Mouse (Mus musculus): ENCODE results near the gene Cmtm3. TPM values are rescaled to one million over a fixed set of nuclear protein-coding genes. Genes with fewer than 3 reads are reported as not detected.
A peak's percentile ranks its signal among the peaks of the same experiment; 100 is the strongest.
"Not testable (repeated sequence)": the region's sequence is repeated elsewhere in the genome, so short reads cannot be mapped to it uniquely, and the experiment has no call there.

Cmtm3 gene
- 99.8 and 102 TPM in 2 replicates for polyA plus RNA-seq (2016; fragmentation: Nextera tagmentation; extraction: Ambion mirVana)

- 18% methylated on average over 16 of the region's 18 CpGs for WGBS
Observed at GRCm38 (mm10) chr8:104339229-104339982, at the start of gene Cmtm3. TSS of gene Cmtm3 (plus strand) at chr8:104339410.

GRCm38 (mm10) chr8:104293081-104293480 is 46.1 kb upstream of the Cmtm3 start, which contains the start of gene Cmtm2a:
TSS of gene Cmtm2a (minus strand) at chr8:104293181.
- not testable (repeated sequence) for H3K9ac ChIP-seq (replicated peaks); H3K4me1 ChIP-seq (replicated peaks); ATAC-seq (ENCODE audit: insufficient number of reproducible peaks, insufficient read depth, low FRiP score, low TSS enrichment, low read depth); H3K4me2 ChIP-seq; H3K27ac ChIP-seq; H3K4me3 ChIP-seq (replicated peaks); H3K36me3 ChIP-seq; H3K9me3 ChIP-seq; H3K27me3 ChIP-seq
- 85% methylated on average over 12 of the region's 12 CpGs for WGBS

More at GRCm38 (mm10) chr8:104339229-104339982, at the start of gene Cmtm3:
- Histone ChIP-seq H3K4me1 (replicated peaks) (peaks cover 7% of the 10 kb centered on the region; the same call in 1 of the 2 replicates), H3K36me3 (no peaks in the 10 kb centered on the region), H3K9me3 (no peaks in the 10 kb centered on the region), H3K4me2 (peak within 1 kb of the TSS; percentile 86), H3K27ac (no peak within 1 kb of the TSS; the same call in 1 of the 2 replicates), H3K9ac (replicated peaks) (peak within 1 kb of the TSS; percentile 78), H3K4me3 (replicated peaks) (peak within 1 kb of the TSS; percentile 65), H3K27me3 (peaks cover 5% of the 10 kb centered on the region; the same call in 1 of the 2 replicates)
- ATAC-seq (ENCODE audit: insufficient number of reproducible peaks, insufficient read depth, low FRiP score, low TSS enrichment, low read depth), result no peak

- Histone ChIP-seq H3K27me3 (no peaks in the 10 kb centered on the region), H3K4me1 (replicated peaks) (no peaks in the 10 kb centered on the region), H3K9me3 (no peaks in the 10 kb centered on the region), H3K9ac (replicated peaks) (no peak overlapping the region), H3K4me2 (no peak overlapping the region), H3K27ac (no peak overlapping the region), H3K4me3 (replicated peaks) (no peak overlapping the region), H3K36me3 (no peaks in the 10 kb centered on the region)
- 85% methylated on average over 1 of the region's 1 CpGs for WGBS
- no peak for ATAC-seq (ENCODE audit: insufficient number of reproducible peaks, insufficient read depth, low FRiP score, low TSS enrichment, low read depth)
Observed at GRCm38 (mm10) chr8:104294396-104294795, 44.8 kb upstream of the Cmtm3 start.

- not testable (repeated sequence) for H3K4me1 ChIP-seq (replicated peaks); H3K9ac ChIP-seq (replicated peaks); H3K9me3 ChIP-seq; H3K27ac ChIP-seq; ATAC-seq (ENCODE audit: insufficient number of reproducible peaks, insufficient read depth, low FRiP score, low TSS enrichment, low read depth); H3K27me3 ChIP-seq; H3K36me3 ChIP-seq; H3K4me2 ChIP-seq; H3K4me3 ChIP-seq (replicated peaks)
- WGBS, result 26% methylated on average over 3 of the region's 3 CpGs
Observed at GRCm38 (mm10) chr8:104301577-104301976, 37.6 kb upstream of the Cmtm3 start.

GRCm38 (mm10) chr8:104302536-104302935 is 36.7 kb upstream of the Cmtm3 start:
- WGBS, result 91% methylated on average over 4 of the region's 4 CpGs
- not testable (repeated sequence) for H3K4me3 ChIP-seq (replicated peaks); H3K27ac ChIP-seq; H3K9me3 ChIP-seq; H3K4me1 ChIP-seq (replicated peaks); H3K36me3 ChIP-seq; H3K4me2 ChIP-seq; ATAC-seq (ENCODE audit: insufficient number of reproducible peaks, insufficient read depth, low FRiP score, low TSS enrichment, low read depth); H3K9ac ChIP-seq (replicated peaks); H3K27me3 ChIP-seq

- no peak for ATAC-seq (ENCODE audit: insufficient number of reproducible peaks, insufficient read depth, low FRiP score, low TSS enrichment, low read depth)
- H3K27ac ChIP-seq, result no peak overlapping the region
- no peaks in the 10 kb centered on the region for H3K27me3 ChIP-seq
- no peaks in the 10 kb centered on the region for H3K36me3 ChIP-seq
- H3K9ac ChIP-seq (replicated peaks), result no peak overlapping the region
- H3K4me3 ChIP-seq (replicated peaks), result no peak overlapping the region
- peaks cover 5% of the 10 kb centered on the region; the same call in 1 of the 2 replicates for H3K4me1 ChIP-seq (replicated peaks)
- WGBS, result 87% methylated on average over 11 of the region's 11 CpGs
- H3K4me2 ChIP-seq, result no peak overlapping the region
- H3K9me3 ChIP-seq, result no peaks in the 10 kb centered on the region
Observed at GRCm38 (mm10) chr8:104304962-104305361, 34.2 kb upstream of the Cmtm3 start.

- H3K9me3 ChIP-seq; H3K4me2 ChIP-seq; H3K4me1 ChIP-seq (replicated peaks); H3K27me3 ChIP-seq; H3K36me3 ChIP-seq; H3K9ac ChIP-seq (replicated peaks); H3K27ac ChIP-seq; ATAC-seq (ENCODE audit: insufficient number of reproducible peaks, insufficient read depth, low FRiP score, low TSS enrichment, low read depth); H3K4me3 ChIP-seq (replicated peaks): not testable (repeated sequence)
- 47% methylated on average over 6 of the region's 6 CpGs for WGBS
Observed at GRCm38 (mm10) chr8:104308341-104308740, 30.9 kb upstream of the Cmtm3 start.

- H3K27me3 ChIP-seq; H3K4me3 ChIP-seq (replicated peaks); H3K9ac ChIP-seq (replicated peaks); H3K9me3 ChIP-seq; H3K4me2 ChIP-seq; ATAC-seq (ENCODE audit: insufficient number of reproducible peaks, insufficient read depth, low FRiP score, low TSS enrichment, low read depth); H3K4me1 ChIP-seq (replicated peaks); H3K27ac ChIP-seq; H3K36me3 ChIP-seq: not testable (repeated sequence)
- WGBS, result 88% methylated on average over 34 of the region's 36 CpGs
Observed at GRCm38 (mm10) chr8:104309441-104310155, 29.6 kb upstream of the Cmtm3 start, which contains the start of the genes Gm45711 and Cmtm1. TSS of gene Gm45711 (minus strand) at chr8:104310081. TSS of gene Cmtm1 (minus strand) at chr8:104310145.

GRCm38 (mm10) chr8:104312023-104312422 is 27.2 kb upstream of the Cmtm3 start:
- not testable (repeated sequence) for H3K27me3 ChIP-seq; H3K9ac ChIP-seq (replicated peaks); H3K9me3 ChIP-seq; H3K4me2 ChIP-seq; H3K36me3 ChIP-seq; H3K4me1 ChIP-seq (replicated peaks); H3K27ac ChIP-seq; ATAC-seq (ENCODE audit: insufficient number of reproducible peaks, insufficient read depth, low FRiP score, low TSS enrichment, low read depth); H3K4me3 ChIP-seq (replicated peaks)
- 78% methylated on average over 3 of the region's 3 CpGs for WGBS

GRCm38 (mm10) chr8:104313311-104313710 is 25.9 kb upstream of the Cmtm3 start:
- no peak overlapping the region for H3K27ac ChIP-seq
- ATAC-seq (ENCODE audit: insufficient number of reproducible peaks, insufficient read depth, low FRiP score, low TSS enrichment, low read depth), result no peak
- no peaks in the 10 kb centered on the region for H3K27me3 ChIP-seq
- H3K9ac ChIP-seq (replicated peaks), result no peak overlapping the region
- WGBS, result 60% methylated on average over 4 of the region's 4 CpGs
- H3K36me3 ChIP-seq, result no peaks in the 10 kb centered on the region
- H3K4me3 ChIP-seq (replicated peaks), result no peak overlapping the region
- H3K4me2 ChIP-seq, result no peak overlapping the region
- H3K9me3 ChIP-seq, result no peaks in the 10 kb centered on the region
- H3K4me1 ChIP-seq (replicated peaks), result no peaks in the 10 kb centered on the region

GRCm38 (mm10) chr8:104321267-104321666 is 17.9 kb upstream of the Cmtm3 start, which contains the start of gene Gm11020:
TSS of gene Gm11020 (plus strand) at chr8:104321567.
- 79% methylated on average over 11 of the region's 11 CpGs for WGBS
- ATAC-seq (ENCODE audit: insufficient number of reproducible peaks, insufficient read depth, low FRiP score, low TSS enrichment, low read depth); H3K27me3 ChIP-seq: not testable (repeated sequence)

More at GRCm38 (mm10) chr8:104321267-104321666, 17.9 kb upstream of the Cmtm3 start, which contains the start of gene Gm11020:
- H3K4me1 ChIP-seq (replicated peaks); H3K4me2 ChIP-seq; H3K9ac ChIP-seq (replicated peaks); H3K9me3 ChIP-seq; H3K36me3 ChIP-seq; H3K27ac ChIP-seq; H3K4me3 ChIP-seq (replicated peaks): not testable (repeated sequence)
